Mouse (Mus musculus) frontal cortex, adult (tissue): ENCODE measurements around the gene Npas2.
A peak's percentile ranks its signal among the peaks of the same experiment; 100 is the strongest.

ENCODE experiments used
- ATAC-seq: cut with Nextera tagmentation; 2 replicates; pipeline ENCODE4 v1.9.2; 2017; ENCODE audit warnings: mild to moderate bottlenecking, moderate library complexity, mixed read lengths; ENCODE audit not compliant: low TSS enrichment

Npas2 gene

DNA sequence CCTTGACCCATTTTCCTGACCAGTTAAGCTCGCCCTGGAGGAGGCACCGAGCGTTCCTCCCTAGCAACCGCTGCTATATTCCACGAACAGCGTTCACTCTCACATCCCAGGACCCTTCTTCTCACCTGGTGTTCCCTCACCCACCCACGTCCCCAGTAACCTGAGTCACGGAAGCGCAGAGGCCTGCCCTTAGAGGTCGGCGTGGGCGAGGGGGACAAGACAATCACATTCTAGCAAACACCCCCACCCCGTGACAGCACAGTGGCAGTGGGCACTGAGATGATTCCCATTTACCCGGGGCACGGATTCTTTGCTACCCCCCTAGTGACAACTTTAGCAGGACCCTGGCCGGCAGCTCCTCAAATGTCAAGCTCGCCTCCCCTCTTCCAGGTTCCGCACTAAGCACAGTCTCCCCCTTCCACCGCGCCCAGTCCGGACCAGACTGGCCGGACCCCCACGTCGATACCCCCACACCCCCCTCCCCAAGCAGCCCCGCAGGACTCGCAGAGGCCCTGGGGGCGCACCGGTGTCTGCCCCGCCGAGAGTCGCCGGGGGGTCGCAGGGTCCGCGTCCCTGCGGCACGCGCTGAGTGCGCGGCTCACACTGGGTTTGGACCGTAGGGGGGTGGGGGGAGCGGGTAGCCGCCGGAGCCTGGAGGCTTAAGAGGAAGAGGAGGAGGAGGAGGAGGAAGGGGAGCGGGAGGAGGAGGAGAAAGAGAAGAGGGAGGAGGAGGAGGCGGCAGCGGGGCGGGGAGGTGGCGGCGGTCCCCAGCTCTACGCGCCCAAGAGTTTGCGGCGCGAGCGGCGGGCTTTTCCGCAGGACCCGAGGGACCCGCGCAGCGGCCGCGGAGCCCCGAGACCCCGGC is at the start of gene Npas2:
Npas2 (plus strand) TSS at position 735 of the 865 bp plus-strand sequence.
- ATAC-seq = peak; percentile 2; the same call in 1 of the 2 replicates

GRCm38 (mm10) chr1:39156778-39157177 is 36.8 kb upstream of the Npas2 start:
- no peak for ATAC-seq

DNA sequence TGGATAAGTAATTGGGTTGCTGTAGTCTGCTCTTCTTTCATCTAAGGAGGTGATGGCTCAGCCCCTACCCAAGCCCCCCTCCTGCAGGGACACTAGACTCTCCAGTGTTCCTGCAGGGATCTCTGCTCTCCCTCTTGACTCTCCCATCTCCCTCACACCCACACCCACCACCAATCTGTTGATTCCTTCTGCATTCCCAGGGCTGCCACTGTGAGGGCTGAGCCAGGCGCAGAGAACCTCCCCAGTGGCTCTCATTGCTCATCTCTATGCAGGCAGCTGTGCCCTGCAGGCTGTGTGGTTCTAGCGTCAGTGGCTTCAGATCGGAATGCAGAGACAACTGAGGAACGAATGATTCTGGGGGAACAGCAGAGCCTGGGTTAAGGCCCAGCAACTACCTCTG is 33.4 kb upstream of the Npas2 start:
- peak; percentile 97 for ATAC-seq

DNA sequence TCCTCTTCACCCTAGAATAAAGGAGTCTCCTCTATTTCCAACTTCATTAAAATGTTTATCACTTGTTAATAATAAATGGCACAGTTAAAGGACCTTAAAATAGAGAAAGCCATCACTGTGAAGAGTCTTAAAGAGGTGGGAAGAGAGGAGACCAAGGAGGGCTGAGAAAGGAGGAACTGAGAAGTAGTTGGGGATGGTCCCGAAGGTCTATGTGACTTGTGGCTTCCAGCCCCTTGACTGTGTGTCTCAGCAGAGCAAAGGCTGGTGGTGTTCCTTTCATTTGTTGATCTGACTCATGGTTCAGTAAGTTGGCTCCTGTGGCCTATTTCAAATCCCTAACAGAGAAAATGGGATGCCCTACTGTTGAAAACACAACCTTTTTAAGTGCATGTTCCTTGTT is 30.5 kb upstream of the Npas2 start:
- no peak for ATAC-seq

DNA sequence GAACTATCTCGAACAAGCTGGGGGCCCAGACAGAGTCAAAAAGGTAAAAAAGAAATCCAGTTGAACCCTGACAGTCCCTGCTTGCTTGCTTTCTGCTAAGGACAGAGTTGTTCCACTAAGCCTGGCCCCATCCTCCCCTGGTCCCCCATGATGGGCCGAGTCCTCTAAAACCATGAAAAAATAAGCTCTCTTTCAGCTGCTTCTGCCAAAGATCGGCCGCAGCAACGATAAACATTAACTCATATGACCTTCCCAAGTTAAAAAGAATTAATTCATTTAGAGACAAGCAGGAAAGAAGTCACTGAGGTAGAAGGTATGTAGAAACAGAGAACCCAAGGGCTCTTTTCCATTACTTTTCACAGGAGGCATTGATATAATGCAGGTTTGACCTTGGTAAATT is 16.8 kb upstream of the Npas2 start:
- ATAC-seq = no peak

GRCm38 (mm10) chr1:39177211-39177610 is 16.3 kb upstream of the Npas2 start:
- peak; percentile 90 for ATAC-seq

DNA sequence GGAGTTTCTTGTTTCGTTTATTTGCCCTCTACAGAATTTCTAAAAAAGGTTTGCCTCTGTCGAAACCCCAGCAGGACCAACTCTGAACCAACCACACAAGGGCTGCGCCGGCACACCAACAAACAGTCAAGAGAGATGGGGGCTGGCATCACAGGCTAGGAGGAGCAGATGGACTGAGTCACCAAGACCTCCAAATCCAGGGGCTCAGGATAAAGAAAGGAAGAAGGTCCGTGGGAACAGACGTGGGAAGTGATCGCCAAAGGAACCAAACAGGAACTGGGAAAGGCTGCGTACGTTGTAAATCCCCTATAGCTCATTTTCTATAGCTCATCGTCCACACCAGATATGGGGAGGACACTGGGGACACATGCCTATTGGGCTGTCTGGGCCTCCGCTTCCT is 13.7 kb upstream of the Npas2 start:
- peak; percentile 32; the same call in 1 of the 2 replicates for ATAC-seq

GRCm38 (mm10) chr1:39180517-39180916 is 13.0 kb upstream of the Npas2 start:
- ATAC-seq = no peak

- ATAC-seq = no peak
Observed at GRCm38 (mm10) chr1:39181901-39182300, 11.6 kb upstream of the Npas2 start.

DNA sequence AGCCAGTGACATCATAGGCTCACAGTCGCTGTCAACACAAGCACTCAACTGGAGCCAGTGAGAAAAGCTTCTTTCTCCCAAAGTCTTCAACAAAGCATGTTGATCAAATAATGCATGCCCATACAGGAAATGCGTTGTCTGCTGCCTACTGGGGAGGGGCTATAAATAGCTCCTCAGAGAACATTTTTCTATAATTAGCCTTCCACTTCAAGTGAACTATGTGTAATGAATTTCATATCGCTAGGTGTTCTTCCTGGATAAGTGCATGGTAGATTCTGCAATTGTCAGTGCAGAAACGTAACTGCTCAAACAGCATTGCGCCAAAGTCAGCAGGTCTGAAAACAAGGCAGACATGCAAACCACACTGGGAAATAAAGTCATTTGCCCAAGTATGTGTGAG is 7.7 kb upstream of the Npas2 start:
- peak; percentile 48 for ATAC-seq

GRCm38 (mm10) chr1:39186711-39187437 is 6.7 kb upstream of the Npas2 start:
- peak; percentile 36; the same call in 1 of the 2 replicates for ATAC-seq

- ATAC-seq = no peak
Observed at GRCm38 (mm10) chr1:39191122-39191521, 2.4 kb upstream of the Npas2 start.

DNA sequence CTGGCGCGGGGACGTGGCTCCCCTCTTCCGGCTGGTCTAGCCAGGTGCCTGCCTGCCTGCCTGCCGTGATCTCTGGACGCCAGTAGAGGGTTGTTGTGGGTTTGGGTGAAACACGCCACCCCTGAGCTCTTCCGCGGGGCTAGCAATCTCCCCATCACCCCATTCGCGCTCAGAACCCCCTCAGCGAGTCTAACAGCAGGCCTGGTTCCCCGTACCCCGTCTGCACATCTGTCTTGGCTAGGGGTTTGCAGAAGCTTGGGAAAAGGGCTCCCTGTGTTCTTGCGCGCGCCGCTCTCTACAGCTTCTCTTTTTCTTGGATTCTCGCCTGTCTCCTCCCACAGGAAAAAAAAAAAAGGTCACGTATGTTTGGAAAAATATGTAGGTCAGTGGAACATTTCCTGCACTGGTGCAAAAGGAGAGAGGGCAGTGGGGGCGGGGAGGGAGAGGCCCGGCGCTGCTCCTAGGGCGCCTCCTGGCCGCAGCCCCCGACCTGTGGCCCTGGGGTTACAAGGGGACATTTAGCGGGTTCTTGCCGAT is 1.0 kb upstream of the Npas2 start:
- peak; percentile 25; the same call in 1 of the 2 replicates for ATAC-seq

GRCm38 (mm10) chr1:39193862-39194675 is 538 bp downstream of the Npas2 start:
- peak; percentile 60 for ATAC-seq

GRCm38 (mm10) chr1:39194959-39195358 is 1.4 kb downstream of the Npas2 start:
- ATAC-seq = no peak

DNA sequence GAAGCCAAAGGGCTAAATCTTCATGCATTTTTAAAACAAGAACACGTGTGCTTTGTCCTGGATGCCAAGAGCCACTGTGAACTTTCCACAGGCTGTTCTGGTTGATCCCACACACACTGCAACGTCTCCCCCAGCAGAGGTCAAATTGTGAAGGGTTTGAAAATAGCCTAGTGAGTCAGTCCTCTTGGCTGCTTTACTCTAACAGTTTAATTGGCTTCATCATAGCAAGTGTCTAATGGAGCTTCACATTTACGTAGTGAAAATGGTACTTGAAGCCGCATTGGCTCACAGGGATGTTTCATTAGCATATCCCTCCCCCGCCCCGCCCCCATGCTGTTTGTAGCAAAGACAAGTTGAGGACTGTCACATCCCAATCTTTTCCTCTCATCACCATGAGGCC is 2.6 kb downstream of the Npas2 start:
- ATAC-seq = 0 out of 2 replicates have a peak, but pooled peaks have one; percentile 6

DNA sequence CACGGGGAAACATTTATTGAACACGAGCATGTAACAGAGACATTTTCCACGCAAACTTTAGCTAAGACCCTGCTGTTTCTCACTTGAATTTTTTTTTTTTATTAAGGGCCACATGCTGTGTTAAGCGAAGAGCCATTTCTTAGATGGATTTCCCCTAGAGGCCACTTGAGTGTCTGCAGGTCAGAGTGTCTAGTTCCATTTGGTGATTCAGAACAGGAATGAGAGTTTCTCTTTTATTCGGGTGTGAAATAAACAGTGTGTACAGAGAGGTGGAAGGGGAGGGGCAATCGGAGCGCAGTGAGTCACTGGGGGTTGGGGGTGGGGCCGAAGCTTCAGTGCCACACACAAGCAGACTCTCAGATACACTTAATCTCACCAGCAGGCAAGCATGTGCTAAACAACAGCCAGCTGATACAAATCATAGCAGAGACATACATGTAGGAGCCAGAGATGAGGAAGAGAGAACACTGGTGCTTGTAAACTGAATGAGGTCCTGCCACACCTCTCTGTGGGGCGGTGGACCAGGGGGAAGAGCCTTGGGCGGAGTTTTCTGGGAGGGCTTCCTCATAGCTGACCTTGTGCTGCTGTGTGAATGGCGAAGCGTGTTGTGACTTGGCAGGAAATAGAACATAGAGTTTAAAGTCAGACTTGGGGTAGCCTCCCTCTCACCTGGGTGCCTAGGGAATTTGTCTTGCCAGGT is 3.3 kb downstream of the Npas2 start:
- ATAC-seq = no peak

GRCm38 (mm10) chr1:39205021-39205420 is 11.5 kb downstream of the Npas2 start:
- no peak for ATAC-seq

GRCm38 (mm10) chr1:39205697-39206096 is 12.2 kb downstream of the Npas2 start:
- ATAC-seq = peak; percentile 39; the same call in 1 of the 2 replicates

GRCm38 (mm10) chr1:39206942-39207341 is 13.4 kb downstream of the Npas2 start:
- ATAC-seq = peak; percentile 74

GRCm38 (mm10) chr1:39210928-39211327 is 17.4 kb downstream of the Npas2 start:
- no peak for ATAC-seq
